Mouse (Mus musculus) kidney, adult 2 months (tissue): Measurements from ENCODE around the gene Slc16a6. TPM values are rescaled to one million over a fixed set of nuclear protein-coding genes. Genes with fewer than 3 reads are reported as not detected.

ENCODE experiments used
- DNase-seq: peaks from one replicate; pipeline ENCODE4 v3.0.0; 2021
- H3K27ac ChIP-seq: fragments of 200-500 bp; 2 replicates; pipeline ENCODE4 v1.5.1; 2012; ENCODE audit warnings: low read depth, low read length, control low read depth, inconsistent platforms; ENCODE audit not compliant: insufficient read depth
- H3K27me3 ChIP-seq: fragments of 200-500 bp; replicated peaks from 2 replicates; pipeline ENCODE4 v1.6.1; 2012; ENCODE audit warnings: mild to moderate bottlenecking, moderate library complexity, low read length, inconsistent platforms; ENCODE audit not compliant: control insufficient read depth, insufficient read depth
- H3K36me3 ChIP-seq: fragments of 200-500 bp; 2 replicates; pipeline ENCODE4 v1.6.1; 2012; ENCODE audit warnings: mild to moderate bottlenecking, moderate library complexity, low read length, inconsistent platforms; ENCODE audit not compliant: control insufficient read depth, insufficient read depth
- H3K4me1 ChIP-seq: fragments of 200-500 bp; 2 replicates; pipeline ENCODE4 v1.6.1; 2011; ENCODE audit warnings: low read length; ENCODE audit not compliant: control insufficient read depth, insufficient read depth
- H3K4me3 ChIP-seq: fragments of 200-500 bp; 2 replicates; pipeline ENCODE4 v1.5.1; 2011; ENCODE audit warnings: mild to moderate bottlenecking, low read depth, low read length, control low read depth; ENCODE audit not compliant: insufficient read depth
- CTCF ChIP-seq: fragments of 200-500 bp; conservative IDR thresholded peaks from 2 replicates; pipeline ENCODE4 v1.5.1; 2011; ENCODE audit warnings: low read depth, mild to moderate bottlenecking, control low read depth, low read length, moderate library complexity, mixed read lengths; ENCODE audit not compliant: insufficient read depth, insufficient read length
- POLR2A ChIP-seq: fragments of 200-500 bp; IDR thresholded peaks from one replicate; pipeline ENCODE4 v1.6.1; 2011; ENCODE audit warnings: low read depth, low read length, control low read depth
- WGBS: fragments of 180-500 bp; shearing (Covaris S2); methylation state at CpG from one replicate; pipeline ENCODE4 v1.1.7; 2018; 5-methylcytosine and 5-hydroxymethylcytosine counted together
- polyA plus RNA-seq: library from polyadenylated mRNA; depleted of rRNA; stranded (reverse); fragments of >200 nt; gene quantifications from 2 replicates; pipeline ENCODE4 v1.2.3, GENCODE M21; 2012

The Slc16a6 gene
- polyA plus RNA-seq, 1 experiment, result 2.8 TPM

- 71% methylated on average over 3 of the region's 3 CpGs for WGBS
- Histone ChIP-seq H3K27ac (no peak overlapping the region), H3K4me3 (no peak overlapping the region), H3K36me3 (no peaks in the 10 kb centered on the region), H3K27me3 (no peaks in the 10 kb centered on the region), H3K4me1 (no peaks in the 10 kb centered on the region)
- no peak for DNase-seq
- TF ChIP-seq POLR2A, result no peak
- no peak for TF ChIP-seq CTCF
Observed at GRCm38 (mm10) chr11:109507068-109507467, 33.7 kb upstream of the Slc16a6 start.

- 87% methylated on average over 4 of the region's 4 CpGs for WGBS
- Histone ChIP-seq H3K27ac (no peak overlapping the region), H3K36me3 (no peaks in the 10 kb centered on the region), H3K4me1 (no peaks in the 10 kb centered on the region), H3K4me3 (no peak overlapping the region), H3K27me3 (no peaks in the 10 kb centered on the region)
- DNase-seq, result no peak
- no peak for TF ChIP-seq CTCF
- no peak for TF ChIP-seq POLR2A
Observed at GRCm38 (mm10) chr11:109505823-109506222, 32.4 kb upstream of the Slc16a6 start.

- no peaks in the 10 kb centered on the region for H3K27me3 ChIP-seq
- no peaks in the 10 kb centered on the region for H3K4me1 ChIP-seq
- TF ChIP-seq CTCF, result no peak
- no peak for TF ChIP-seq POLR2A
- H3K36me3 ChIP-seq, result no peaks in the 10 kb centered on the region
- no peak overlapping the region for H3K27ac ChIP-seq
- no peak overlapping the region for H3K4me3 ChIP-seq
- DNase-seq, result peak; percentile 84
- WGBS, result 34% methylated on average over 9 of the region's 9 CpGs
Observed at GRCm38 (mm10) chr11:109504977-109505376, 31.6 kb upstream of the Slc16a6 start.

GRCm38 (mm10) chr11:109500206-109500605 is 26.8 kb upstream of the Slc16a6 start:
- Histone ChIP-seq H3K4me1 (peaks cover 13% of the 10 kb centered on the region), H3K27me3 (no peaks in the 10 kb centered on the region), H3K4me3 (no peak overlapping the region), H3K27ac (no peak overlapping the region), H3K36me3 (no peaks in the 10 kb centered on the region)
- 44% methylated on average over 5 of the region's 5 CpGs for WGBS
- TF ChIP-seq POLR2A, result no peak
- TF ChIP-seq CTCF, result no peak
- DNase-seq, result peak; percentile 89

- H3K4me1 ChIP-seq, result peaks cover 15% of the 10 kb centered on the region
- no peaks in the 10 kb centered on the region for H3K36me3 ChIP-seq
- 59% methylated on average over 9 of the region's 9 CpGs for WGBS
- no peak overlapping the region for H3K4me3 ChIP-seq
- H3K27me3 ChIP-seq, result no peaks in the 10 kb centered on the region
- TF ChIP-seq CTCF (no peak), POLR2A (no peak)
- no peak for DNase-seq
- H3K27ac ChIP-seq, result no peak overlapping the region
Observed at GRCm38 (mm10) chr11:109497990-109498389, 24.6 kb upstream of the Slc16a6 start.

- TF ChIP-seq POLR2A, result no peak
- DNase-seq, result no peak
- Histone ChIP-seq H3K4me3 (no peak overlapping the region), H3K36me3 (no peaks in the 10 kb centered on the region), H3K27ac (no peak overlapping the region), H3K27me3 (no peaks in the 10 kb centered on the region), H3K4me1 (peaks cover 15% of the 10 kb centered on the region)
- whole genome bisulfite sequencing, result 88% methylated on average over 6 of the region's 6 CpGs
Observed at GRCm38 (mm10) chr11:109496996-109497714, 23.8 kb upstream of the Slc16a6 start.

GRCm38 (mm10) chr11:109496475-109496993 is 23.1 kb upstream of the Slc16a6 start:
- WGBS, result 68% methylated on average over 7 of the region's 7 CpGs
- Histone ChIP-seq H3K36me3 (no peaks in the 10 kb centered on the region), H3K4me3 (no peak overlapping the region), H3K27ac (no peak overlapping the region), H3K4me1 (peaks cover 15% of the 10 kb centered on the region), H3K27me3 (no peaks in the 10 kb centered on the region)
- no peak for DNase-seq
- TF ChIP-seq POLR2A (no peak), CTCF (no peak)
